Mouse (Mus musculus): ENCODE measurements around the gene Marveld2.

Gene Marveld2

DNA sequence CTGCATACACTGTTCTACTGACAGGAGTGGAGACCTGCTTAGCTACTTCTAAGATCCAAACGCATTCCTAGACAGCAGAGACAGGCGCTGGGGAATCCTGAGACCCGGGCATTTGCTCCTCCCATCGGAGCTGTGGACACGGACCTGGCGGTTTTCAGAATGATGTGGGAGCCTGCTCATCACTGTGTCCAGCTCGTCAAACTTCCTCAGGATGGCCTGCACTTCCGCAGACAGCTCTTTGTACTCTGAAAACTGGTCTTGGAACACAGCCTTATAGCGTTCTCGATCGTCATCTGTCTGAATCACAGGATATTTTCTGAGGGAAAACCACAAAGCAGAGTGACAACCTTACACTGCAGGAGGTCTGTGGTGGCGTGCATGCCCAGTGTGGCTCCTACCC, 16.5 kb downstream of the Marveld2 start:
- DNase-seq (ENCODE audit: low spot score) = no peak

DNA sequence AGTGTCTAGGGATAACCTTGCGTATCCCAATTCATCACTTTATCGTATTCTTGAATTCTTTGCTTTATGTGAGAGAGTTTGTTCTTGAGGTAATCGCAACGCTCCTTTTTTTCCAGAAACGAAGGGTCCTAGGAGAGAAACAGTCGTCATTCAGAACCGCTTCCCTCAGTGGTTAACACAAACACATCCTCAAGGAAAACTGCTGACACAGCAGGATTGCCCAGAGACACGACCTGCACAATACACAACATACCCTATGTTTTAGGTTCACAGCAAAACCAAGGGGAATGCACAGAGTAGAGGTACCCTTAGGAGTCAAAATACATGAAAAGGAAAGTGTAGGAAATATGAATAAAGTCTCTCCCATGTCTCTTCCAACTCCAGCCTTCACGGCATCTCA, 19.5 kb downstream of the Marveld2 start:
- DNase-seq (ENCODE audit: low spot score) = no peak

DNA sequence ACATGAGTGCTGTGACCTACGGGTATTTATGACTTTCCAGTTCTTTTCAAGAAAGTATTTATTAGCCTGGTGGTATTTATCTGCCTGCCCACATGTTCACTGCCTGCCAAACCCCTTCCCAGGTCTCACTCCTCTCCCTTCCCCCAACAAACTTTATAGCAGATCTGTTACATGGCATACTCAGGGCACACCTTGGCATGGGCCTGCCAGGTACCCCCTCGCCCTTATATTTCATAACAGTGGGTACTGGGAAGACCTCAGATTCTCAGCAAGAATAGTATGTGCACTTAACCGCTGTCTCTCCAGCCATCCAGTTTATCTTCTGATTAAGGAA, 21.3 kb downstream of the Marveld2 start:
- DNase-seq (ENCODE audit: low spot score) = no peak

DNA sequence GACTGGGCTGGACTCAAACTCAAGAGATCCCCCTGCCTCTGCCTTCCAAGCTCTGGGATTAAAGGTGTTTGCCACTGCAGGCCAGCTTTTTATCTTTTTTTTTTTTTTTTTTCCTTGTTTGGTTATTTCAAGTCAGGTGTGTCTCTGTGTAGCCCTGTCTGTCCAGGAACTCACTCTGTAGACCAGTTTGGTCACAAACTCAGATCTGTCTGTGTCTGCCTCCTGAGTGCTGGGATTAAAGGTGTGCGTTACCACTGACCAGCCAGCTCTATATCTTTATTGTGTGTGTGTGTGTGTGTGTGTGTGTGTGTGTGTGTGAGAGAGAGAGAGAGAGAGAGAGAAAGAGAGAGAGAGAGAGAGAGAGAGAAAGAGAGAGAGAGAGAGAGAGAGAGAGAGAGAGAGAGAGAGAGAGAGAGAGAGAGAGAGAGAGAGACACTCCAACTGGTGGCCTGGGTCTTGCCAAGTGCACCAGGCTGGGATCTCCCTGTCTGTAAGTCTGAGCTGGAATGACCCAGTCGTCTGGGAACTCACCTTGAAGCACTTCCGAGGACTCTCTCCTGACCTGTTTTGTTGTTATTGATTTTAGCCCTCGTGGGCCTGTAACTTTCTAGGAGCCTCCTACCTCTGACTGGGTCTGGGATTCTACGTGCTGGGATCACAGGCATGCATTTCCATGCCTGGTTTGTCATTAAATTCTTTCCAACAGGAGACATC, 21.8 kb downstream of the Marveld2 start:
- no peak for DNase-seq (ENCODE audit: low spot score)

DNA sequence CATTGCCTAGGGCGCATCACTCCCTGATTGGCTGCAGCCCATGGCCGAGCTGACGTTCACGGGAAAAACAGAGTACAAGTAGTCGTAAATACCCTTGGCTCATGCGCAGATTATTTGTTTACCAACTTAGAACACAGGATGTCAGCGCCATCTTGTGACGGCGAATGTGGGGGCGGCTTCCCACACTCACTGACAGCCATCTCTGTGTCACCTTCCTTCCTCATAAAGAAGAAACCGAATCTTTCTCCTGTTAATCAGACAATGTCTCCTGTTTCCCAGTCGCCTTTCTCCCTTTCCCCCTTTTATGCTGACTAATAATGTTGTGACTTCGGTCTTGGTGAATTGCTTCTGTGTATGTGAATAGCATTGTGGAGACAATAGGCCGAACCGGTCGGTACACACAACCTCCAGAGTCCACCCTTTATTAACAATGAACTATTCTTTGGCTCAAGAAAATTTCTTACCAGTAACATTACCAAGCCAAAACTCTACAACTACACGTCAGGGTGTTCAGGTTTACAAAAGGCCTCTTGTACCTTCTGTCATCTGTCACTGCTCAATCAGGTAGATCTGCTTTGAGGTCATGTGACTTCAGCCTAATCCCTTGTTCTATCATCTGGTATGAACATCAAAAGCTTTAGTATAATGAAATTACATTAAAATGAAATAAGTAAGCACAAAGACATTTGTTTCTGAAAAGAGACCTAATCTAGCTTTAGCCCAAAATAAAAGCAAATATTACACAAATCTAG, 22.6 kb downstream of the Marveld2 start:
- no peak for DNase-seq (ENCODE audit: low spot score)

DNA sequence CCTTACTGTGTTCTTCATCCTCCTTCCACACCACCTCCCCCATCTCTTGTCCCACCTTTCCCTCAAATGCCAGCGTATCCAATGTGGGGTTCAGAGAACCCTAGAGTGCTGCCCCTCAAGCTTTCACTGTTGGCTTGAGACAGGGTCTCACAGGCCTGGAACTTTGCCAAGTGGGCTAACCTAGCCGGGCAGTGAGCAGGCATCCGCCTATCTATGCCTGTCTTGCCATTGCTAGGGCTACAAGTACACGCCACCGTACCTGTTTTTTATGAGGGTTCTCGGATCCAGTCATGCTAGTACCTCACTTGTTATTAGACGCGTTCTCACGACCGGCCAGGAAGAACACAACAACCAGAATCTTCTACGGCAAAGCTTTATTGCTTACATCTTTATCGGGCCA, 28.1 kb downstream of the Marveld2 start:
- no peak for DNase-seq (ENCODE audit: low spot score)

DNA sequence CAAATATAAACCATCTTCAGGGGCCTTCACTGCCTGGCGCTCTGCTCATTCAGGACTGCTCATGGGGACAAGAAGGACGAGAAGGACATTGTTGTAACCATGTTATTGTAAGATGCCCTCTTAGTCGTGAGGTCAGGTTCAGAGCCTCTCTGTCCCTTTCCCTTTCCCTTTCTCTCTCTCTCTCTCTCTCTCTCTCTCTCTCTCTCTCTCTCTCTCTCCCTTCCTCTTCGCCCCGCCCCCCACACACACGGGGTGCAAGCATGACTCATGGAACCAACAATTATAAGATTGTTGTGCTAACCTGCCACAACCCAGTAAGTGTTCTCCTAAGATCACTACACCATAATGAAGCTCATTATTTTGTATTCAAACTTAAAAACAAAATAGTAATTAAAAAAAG, 34.6 kb downstream of the Marveld2 start:
- no peak for DNase-seq (ENCODE audit: low spot score)

DNA sequence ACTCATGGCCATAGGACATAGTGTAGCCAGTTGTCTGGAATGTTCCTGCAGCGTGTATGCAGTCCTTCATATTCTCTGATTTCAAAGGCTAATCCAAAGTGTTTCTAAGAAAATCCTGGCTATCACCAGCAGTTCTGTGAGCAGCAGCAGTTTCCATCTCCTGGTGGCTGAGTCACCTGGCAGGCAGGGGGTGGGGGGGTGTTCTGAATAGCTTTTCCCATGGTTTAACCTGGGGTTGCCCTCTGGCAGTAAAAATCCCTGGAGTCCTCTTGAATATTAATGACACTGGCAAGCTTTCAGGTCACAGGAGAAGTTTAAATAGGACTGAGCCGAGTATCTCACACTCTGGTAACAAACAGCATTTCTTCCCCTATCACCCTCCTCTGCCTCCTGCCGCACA, 35.1 kb downstream of the Marveld2 start:
- no peak for DNase-seq (ENCODE audit: low spot score)

DNA sequence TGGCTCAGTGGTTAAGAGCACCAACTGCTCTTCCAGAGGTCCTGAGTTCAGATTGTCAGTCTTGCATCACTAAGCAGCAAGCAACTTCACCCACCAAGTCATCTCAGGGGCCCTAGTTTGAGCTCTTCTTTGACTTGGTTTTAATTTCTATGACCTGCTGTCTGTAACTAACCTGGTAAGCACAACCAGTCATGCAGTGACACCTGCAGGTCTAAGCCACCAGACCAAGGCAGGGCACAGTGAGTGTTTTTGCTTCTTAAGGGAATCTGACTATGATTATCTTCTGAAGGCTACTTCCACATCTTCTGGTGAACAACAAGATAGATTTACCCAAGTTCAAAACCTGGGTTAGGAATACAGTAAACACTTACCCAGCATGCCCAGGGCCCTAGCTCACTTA, 36.8 kb downstream of the Marveld2 start:
- DNase-seq (ENCODE audit: low spot score) = no peak

DNA sequence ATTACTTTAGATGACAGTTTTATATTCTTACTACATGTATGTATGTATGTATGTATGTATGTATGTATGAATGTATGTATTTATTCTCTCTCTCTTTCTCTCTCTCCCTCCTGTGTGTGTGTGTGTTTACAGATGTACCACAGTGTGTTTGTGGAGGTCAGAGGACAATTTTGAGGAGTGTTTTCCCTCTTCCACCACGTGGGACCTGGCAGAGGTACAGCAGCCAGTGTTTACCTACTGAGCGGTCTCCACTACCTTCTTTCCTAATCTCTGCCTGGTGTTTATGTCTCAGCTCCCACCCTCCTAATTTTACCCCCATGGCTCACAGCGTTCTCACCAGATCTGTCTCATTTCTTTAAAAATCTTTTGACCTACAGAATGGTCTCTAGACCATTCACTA, 37.6 kb downstream of the Marveld2 start:
- no peak for DNase-seq (ENCODE audit: low spot score)

DNA sequence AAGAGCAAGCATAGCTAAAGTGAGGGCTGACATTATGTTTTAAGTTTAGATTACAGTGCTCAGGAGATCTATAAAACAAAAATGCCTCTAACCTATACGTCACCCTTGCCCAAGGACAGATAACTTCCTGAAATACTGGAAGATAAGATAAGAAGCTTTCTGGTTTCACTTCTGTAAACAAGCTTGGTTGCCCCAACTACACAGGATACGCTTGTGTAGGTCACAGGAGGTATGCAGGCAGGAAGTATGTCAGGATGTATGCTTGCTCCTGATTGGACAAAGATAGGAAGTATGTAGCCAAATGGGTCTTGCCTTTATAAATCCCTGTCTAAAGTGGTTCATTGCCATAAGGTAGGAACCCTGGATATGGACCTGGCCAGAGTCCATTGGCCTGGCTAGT, 40.8 kb downstream of the Marveld2 start:
- no peak for DNase-seq (ENCODE audit: low spot score)

DNA sequence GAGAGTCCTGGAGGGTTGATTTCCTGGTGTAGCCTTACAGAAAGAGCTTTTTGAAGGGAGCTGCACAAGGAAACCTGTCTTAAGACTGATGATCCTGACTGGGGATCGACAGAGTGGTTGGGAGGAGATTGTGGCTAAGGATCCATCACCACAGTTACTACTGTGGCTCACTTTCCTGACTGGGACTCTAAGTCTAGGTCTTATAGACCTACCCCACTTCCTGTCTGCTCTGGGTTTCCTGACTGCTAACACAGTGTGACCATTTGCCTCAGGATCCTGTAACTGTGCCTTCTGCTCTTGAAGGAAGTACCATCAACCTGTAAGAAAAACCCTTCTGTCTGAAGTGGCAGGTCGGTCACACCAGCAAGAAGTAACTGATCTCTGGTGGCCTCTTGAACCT, 46.1 kb downstream of the Marveld2 start:
- DNase-seq (ENCODE audit: low spot score) = no peak

DNA sequence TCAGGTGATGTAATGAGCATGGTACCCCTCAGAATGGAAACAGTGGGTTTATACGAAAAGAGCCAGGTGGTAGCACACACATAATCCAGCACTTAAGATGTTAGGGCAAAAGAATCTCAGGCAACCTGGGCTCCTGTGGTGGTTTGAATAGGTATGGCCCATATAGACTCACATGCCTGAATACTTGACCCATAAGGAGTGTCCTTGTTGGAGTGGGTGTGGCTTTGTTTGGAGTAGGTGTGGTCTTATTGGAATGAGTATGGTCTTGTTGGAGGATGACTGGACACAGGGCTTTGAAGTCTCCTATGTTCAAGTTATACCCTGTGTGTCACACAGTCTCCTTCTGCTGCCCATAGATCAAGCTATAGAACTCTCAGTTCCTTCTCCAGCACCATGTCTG, 48.4 kb downstream of the Marveld2 start:
- no peak for DNase-seq (ENCODE audit: low spot score)

DNA sequence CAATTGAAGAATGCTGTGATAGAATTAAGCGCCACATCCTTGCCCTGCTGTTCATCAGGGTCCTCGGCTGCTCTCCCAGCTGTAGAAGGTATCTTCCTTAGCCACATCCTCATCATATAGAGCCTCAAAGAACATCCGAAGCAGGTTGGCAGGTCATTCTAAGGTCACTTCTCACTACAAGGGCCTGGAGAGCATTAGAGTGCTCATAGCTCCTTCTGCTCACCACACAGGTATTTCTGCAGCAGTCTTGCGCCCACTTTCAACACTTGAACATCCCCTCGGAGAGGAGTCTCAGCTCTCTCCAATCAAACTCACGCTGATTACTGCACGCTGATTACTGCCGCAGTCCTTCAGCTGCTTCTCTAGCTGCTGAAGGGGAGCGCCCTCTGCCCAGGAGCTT, 57.3 kb downstream of the Marveld2 start:
- no peak for DNase-seq (ENCODE audit: low spot score)

DNA sequence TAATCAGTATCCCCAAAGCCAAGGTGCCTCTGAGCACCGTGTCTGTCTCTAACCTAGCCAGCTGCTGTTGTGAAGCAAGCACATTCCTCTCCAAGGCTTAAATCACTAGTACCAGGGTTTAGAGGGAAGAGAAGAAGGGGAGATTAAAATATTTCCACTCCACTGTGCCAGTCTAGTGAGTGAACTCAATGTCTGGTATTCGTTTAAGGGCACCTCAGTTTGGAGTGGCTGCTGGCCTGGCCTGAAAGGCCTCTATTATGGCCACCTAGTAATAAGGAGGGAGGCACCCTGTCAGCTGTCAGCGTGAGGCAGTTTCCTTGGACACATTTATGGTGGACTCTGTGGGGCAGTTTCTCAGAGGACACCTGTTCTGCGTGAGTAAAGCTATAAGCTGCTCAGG, 59.8 kb downstream of the Marveld2 start:
- no peak for DNase-seq (ENCODE audit: low spot score)

DNA sequence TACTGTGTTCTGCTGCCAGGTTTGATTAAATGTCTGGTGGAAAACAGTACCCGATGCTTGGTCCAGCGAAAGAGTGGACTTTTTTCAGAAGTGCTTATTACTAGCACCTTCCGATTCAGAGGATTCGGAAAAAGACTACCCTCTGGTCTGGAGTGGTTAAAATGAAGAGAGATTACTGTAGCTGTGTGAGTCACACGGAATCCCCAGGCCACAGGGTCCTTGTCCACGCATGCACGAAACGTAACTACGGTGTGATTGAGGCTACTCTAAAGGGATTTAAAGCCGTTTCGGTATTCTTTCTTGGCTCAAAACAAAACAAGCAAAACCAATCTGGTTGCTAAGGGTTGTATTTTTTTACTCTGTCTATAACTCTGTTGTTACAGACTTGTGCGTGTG, 63.7 kb downstream of the Marveld2 start:
- no peak for DNase-seq (ENCODE audit: low spot score)

DNA sequence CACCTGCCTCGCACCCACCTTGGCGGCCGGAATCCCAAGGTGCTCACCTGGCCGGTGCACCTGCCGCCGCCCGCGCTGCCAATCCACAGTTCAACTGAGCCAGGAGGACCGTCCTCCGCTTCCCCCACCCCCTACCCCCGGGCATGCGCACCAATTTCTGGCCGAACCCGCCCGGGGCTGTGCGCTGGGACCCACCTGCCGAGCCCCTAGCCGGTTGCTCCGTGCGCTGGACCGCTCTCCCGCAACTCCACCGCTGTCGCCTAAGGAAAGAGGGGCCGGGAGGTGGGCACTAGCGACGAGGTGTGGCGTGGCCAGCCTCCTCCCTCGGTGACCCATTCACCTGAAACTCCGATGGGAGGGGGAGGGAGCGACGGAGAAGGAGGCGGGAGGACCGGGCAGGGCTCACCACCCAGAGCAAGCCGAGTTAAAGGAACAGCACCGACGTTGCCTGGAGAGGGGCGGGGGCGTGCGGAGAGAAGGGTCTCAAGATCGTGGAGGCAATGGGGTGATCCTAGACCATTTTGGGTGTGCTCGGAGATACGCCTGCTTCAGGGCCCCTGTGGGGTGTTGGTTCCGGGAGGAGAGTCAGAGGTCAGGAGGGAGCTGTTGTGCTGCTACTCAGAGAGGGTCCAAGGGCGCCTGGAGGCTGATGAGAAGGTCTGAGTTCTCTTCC, 64.3 kb downstream of the Marveld2 start, which contains the start of gene Ocln:
TSS of gene Ocln (minus strand) at position 350 of the 673 bp plus-strand sequence.
- DNase-seq (ENCODE audit: low spot score) = no peak

DNA sequence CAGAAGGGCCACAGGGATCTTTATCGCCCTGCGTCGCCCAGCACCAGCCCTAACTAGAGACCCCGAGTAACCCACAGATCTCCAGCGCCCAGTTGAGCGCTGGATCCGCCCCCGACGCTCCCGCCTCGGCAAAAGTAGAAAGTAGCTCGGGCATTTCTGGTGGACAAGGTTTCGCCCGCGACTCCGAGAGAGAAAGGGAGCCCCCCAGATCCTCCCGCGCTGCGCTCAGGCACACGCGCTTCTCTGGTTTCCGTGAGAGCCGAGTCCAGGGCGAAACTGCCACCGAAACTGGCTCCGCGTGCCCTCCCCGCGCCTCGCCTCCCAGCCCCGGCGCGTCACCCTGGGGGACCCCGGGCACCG, 64.8 kb downstream of the Marveld2 start:
- no peak for DNase-seq (ENCODE audit: low spot score)

DNA sequence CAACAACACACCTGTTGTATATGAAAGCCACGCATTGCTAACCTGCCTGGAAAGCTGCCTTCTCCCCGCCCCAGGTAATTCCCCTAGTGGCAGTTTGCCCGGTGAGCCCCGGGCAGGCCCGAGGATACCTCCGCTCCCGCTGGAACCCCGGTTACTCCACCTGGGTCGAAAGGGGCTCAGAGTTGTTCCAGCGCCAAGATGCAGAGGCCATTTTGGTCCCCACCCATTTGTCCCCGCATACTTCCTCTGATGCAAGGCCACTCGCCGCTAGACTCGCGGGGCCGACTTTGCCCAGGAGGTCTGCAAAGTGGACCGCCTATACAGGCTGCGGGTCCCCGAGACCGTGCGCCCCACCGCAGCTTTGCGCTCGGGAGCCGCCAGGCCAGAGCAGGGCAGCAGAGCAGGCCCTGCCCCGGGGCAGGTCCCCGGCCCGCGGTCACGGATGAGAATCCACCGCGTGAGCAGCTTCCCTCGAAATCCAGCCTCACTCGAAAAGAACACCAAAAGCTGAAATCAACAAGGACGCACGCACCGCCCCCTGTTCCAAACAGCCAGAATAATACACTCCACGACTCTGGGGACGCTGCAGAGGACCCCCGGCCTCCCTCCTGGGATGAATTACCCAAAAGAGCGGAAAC, 65.3 kb downstream of the Marveld2 start:
- no peak for DNase-seq (ENCODE audit: low spot score)

DNA sequence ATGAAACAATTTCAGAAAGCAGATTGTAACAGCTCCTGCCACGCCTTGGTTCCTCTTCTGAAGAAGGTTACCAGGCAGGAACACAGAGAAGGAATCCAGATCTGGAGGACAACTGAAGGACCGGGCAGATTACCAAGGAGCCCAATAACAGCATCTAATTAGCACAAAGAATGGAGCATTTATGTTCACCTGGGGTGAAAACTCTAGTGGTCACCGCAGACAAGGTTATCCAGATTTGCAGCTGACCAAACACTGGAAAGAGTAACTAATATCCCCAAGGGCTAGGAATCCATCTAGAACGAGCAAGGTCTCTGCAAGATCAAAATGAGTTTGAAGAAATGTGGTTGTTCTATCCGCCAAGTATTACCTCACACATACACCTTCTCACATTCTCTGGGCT, 69.5 kb downstream of the Marveld2 start:
- no peak for DNase-seq (ENCODE audit: low spot score)

All from spleen, adult 12 weeks (tissue).